Mouse (Mus musculus): ENCODE measurements at regions not wholly inside any gene's neighbourhood (a gene's known extent, or its start where the extent isn't known, plus 50 kb on each side); places are given as distances from the start of the nearest gene placed in this dataset.

DNA sequence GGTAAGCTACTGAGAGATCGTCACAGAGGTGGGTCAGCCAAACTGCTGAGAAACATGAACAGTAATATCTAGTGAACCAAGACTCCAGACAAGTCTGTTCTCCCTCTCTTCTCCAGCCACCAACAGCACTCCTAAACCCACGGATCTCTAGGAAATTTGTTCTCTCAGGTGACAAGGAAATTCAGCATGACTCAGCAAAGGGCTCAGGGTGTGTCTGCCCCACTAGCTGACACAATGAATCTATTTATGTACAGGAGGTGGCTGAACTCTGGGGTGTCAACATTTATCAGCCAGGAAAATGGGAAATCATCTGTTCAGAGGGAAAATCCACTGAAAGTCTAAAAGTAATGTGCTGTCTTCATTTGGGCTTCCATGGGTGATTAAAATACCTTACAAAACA is 149.2 kb downstream of the Actr3 start:
- no peak for TF ChIP-seq CTCF (IDR thresholded peaks at IDR 0.05; ENCODE audit: extremely low read depth, insufficient read depth, low read length)
- no peak for TF ChIP-seq POLR2A (IDR thresholded peaks at IDR 0.05; ENCODE audit: extremely low read depth, insufficient read depth, low read length)
